Mouse (Mus musculus): ENCODE results near the gene Kcnq2.

DNA sequence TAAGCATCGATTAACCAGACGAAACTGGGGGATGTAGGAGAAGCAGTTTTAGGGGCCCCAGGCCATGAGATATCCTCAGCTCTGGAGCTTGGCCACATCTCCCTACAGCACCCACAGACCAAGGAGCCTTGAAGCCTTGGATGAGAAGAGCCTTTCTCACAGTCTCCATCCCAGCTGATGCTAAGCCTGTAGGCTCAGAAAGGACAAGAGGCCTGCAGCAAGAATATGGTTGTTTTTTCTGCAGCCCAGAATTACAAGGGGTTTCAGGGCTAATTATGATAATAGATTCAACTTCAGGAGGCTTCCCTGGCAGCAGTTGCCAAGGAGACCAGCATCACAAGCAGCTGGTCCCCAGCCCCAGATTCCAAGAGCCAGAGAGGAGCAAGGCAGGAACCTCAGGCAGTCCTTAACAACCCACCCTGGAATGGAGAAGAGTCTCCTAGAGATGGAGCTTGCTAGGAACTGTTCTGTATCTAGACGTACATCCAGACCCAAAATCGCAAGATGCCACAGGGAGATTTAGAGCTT is 14.1 kb downstream of the Kcnq2 start:
- TF ChIP-seq POLR2A (IDR thresholded peaks at IDR 0.05; ENCODE audit: low read depth, low read length) (no peak), CTCF (IDR thresholded peaks at IDR 0.05; ENCODE audit: extremely low read depth, insufficient read depth, insufficient read length, insufficient replicate concordance) (no peak)

All from spleen, adult 2 months (tissue).